Comparison of ENCODE assay signal across 8 mouse cellular contexts in the genomic region with DNA sequence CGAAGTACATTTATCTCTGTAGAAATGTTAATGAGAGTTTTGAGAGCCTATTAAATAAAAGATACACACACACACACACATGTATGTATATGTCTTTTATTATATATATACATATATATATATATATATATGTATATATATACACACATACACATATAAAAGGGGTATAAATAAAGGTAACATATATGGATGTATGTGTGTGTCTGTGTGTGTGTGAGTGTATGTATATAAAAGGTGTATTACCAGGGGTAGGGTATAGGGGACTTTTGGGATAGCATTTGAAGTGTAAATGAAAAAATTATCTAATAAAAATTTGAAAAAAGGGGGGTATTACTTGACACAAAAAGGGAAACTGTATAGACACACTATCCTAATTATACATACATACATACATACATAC.
DNase-seq lines count a peak whose midpoint lies in the region; ATAC-seq lines count a peak whose summit lies in the region.
"Had no signal": no experiment of that assay in that cellular context is flagged by ENCODE, and none has a peak within 500 bp of the region (broad histone marks: within the 10 kb centered on the region; RNA-seq: fewer than 3 reads in every experiment).

No protein-coding gene starts in this region.

- DNase-seq in kidney, adult 11 months = no peak
- DNase-seq in forebrain, embryonic 14.5 days (ENCODE audit: low spot score) = no peak
- DNase-seq in right cerebral cortex, postnatal 36 days (ENCODE audit: low spot score in 2 of 2) = no peak
- DNase-seq in cerebellum, adult 9-11 months = no peak

- H3K4me3 ChIP-seq in kidney, embryonic 15.5 days (replicated peaks) = no peak overlapping the region
- no peak overlapping the region for H3K4me3 ChIP-seq in embryonic facial prominence, embryonic 15.5 days (replicated peaks)
- no peak overlapping the region for H3K4me3 ChIP-seq in forebrain, embryonic 14.5 days (ENCODE audit: low read depth, low read length)
- H3K4me3 ChIP-seq in limb, embryonic 13.5 days = no peak overlapping the region
- H3K4me3 ChIP-seq: liver, embryonic 12.5 days had no signal

- peaks cover 4% of the 10 kb centered on the region; the same call in 1 of the 2 replicates for H3K4me1 ChIP-seq in kidney, embryonic 15.5 days
- no peaks in the 10 kb centered on the region for H3K4me1 ChIP-seq in embryonic facial prominence, embryonic 15.5 days
- H3K4me1 ChIP-seq in forebrain, embryonic 14.5 days (ENCODE audit: control insufficient read depth, insufficient read depth, low read length) = peaks cover 6% of the 10 kb centered on the region; the same call in 1 of the 2 replicates
- H3K4me1 ChIP-seq in limb, embryonic 13.5 days = no peaks in the 10 kb centered on the region
- H3K4me1 ChIP-seq: liver, embryonic 12.5 days had no signal

- ATAC-seq in kidney, embryonic 15.5 days (replicated peaks; ENCODE audit: low FRiP score) = 0 out of 2 replicates have a peak, but pooled peaks have one; percentile 27
- ATAC-seq in embryonic facial prominence, embryonic 15.5 days (ENCODE audit: insufficient number of reproducible peaks, low FRiP score, low TSS enrichment, low read depth) = peak; percentile 3; the same call in 1 of the 2 replicates
- ATAC-seq in forebrain, embryonic 14.5 days = peak; percentile 45; the same call in 1 of the 2 replicates
- peak; percentile 10 for ATAC-seq in limb, embryonic 13.5 days (ENCODE audit: low FRiP score, low read depth)

- no peak overlapping the region for H3K9ac ChIP-seq in kidney, embryonic 15.5 days
- no peak overlapping the region for H3K9ac ChIP-seq in embryonic facial prominence, embryonic 15.5 days
- no peak overlapping the region for H3K9ac ChIP-seq in forebrain, embryonic 14.5 days (ENCODE audit: low read length)
- H3K9ac ChIP-seq in limb, embryonic 13.5 days = no peak overlapping the region
- H3K9ac ChIP-seq: liver, embryonic 12.5 days had no signal

- H3K4me2 ChIP-seq in kidney, embryonic 15.5 days = no peak overlapping the region
- no peak overlapping the region for H3K4me2 ChIP-seq in embryonic facial prominence, embryonic 15.5 days (replicated peaks)
- H3K4me2 ChIP-seq in forebrain, embryonic 14.5 days (ENCODE audit: low read length) = no peak overlapping the region
- no peak overlapping the region for H3K4me2 ChIP-seq in limb, embryonic 13.5 days (replicated peaks)

- no peaks in the 10 kb centered on the region for H3K9me3 ChIP-seq in kidney, embryonic 15.5 days (replicated peaks)
- H3K9me3 ChIP-seq in embryonic facial prominence, embryonic 15.5 days (replicated peaks) = no peaks in the 10 kb centered on the region
- no peaks in the 10 kb centered on the region for H3K9me3 ChIP-seq in forebrain, embryonic 14.5 days (replicated peaks; ENCODE audit: control insufficient read depth, low read length)
- no peaks in the 10 kb centered on the region for H3K9me3 ChIP-seq in limb, embryonic 13.5 days
- H3K9me3 ChIP-seq: liver, embryonic 12.5 days had no signal

- no peaks in the 10 kb centered on the region for H3K27me3 ChIP-seq in kidney, embryonic 15.5 days
- H3K27me3 ChIP-seq in embryonic facial prominence, embryonic 15.5 days = no peaks in the 10 kb centered on the region
- H3K27me3 ChIP-seq in forebrain, embryonic 14.5 days (replicated peaks; ENCODE audit: control insufficient read depth, insufficient read depth, low read length) = no peaks in the 10 kb centered on the region
- H3K27me3 ChIP-seq in limb, embryonic 13.5 days = no peaks in the 10 kb centered on the region
- H3K27me3 ChIP-seq: liver, embryonic 12.5 days had no signal

- 63% methylated on average over 1 of the region's 1 CpGs for WGBS in kidney, embryonic 15.5 days
- 59% methylated on average over 1 of the region's 1 CpGs for WGBS in embryonic facial prominence, embryonic 15.5 days
- 54% methylated on average over 1 of the region's 1 CpGs for WGBS in forebrain, embryonic 14.5 days
- WGBS in limb, embryonic 13.5 days = 75% methylated on average over 1 of the region's 1 CpGs

- no peak overlapping the region for H3K27ac ChIP-seq in kidney, embryonic 15.5 days
- no peak overlapping the region for H3K27ac ChIP-seq in embryonic facial prominence, embryonic 15.5 days (replicated peaks)
- no peak overlapping the region for H3K27ac ChIP-seq in forebrain, embryonic 14.5 days (ENCODE audit: low read depth, low read length)
- no peak overlapping the region for H3K27ac ChIP-seq in limb, embryonic 13.5 days
- H3K27ac ChIP-seq: liver, embryonic 12.5 days had no signal

- H3K36me3 ChIP-seq in kidney, embryonic 15.5 days = peaks cover 76% of the 10 kb centered on the region
- H3K36me3 ChIP-seq in embryonic facial prominence, embryonic 15.5 days = peaks cover 29% of the 10 kb centered on the region
- peaks cover 40% of the 10 kb centered on the region for H3K36me3 ChIP-seq in forebrain, embryonic 14.5 days (ENCODE audit: control insufficient read depth, insufficient read depth, low read length)
- peaks cover 39% of the 10 kb centered on the region for H3K36me3 ChIP-seq in limb, embryonic 13.5 days
- H3K36me3 ChIP-seq: liver, embryonic 12.5 days had no signal
